Mouse (Mus musculus): Measurements from ENCODE around the gene Wdr45b. TPM values are rescaled to one million over a fixed set of nuclear protein-coding genes. Genes with fewer than 3 reads are reported as not detected.
"Not testable (repeated sequence)": the region's sequence is repeated elsewhere in the genome, so short reads cannot be mapped to it uniquely, and the experiment has no call there.

The Wdr45b gene
- polyA plus RNA-seq, 1 experiment, result 21.6 TPM

DNA sequence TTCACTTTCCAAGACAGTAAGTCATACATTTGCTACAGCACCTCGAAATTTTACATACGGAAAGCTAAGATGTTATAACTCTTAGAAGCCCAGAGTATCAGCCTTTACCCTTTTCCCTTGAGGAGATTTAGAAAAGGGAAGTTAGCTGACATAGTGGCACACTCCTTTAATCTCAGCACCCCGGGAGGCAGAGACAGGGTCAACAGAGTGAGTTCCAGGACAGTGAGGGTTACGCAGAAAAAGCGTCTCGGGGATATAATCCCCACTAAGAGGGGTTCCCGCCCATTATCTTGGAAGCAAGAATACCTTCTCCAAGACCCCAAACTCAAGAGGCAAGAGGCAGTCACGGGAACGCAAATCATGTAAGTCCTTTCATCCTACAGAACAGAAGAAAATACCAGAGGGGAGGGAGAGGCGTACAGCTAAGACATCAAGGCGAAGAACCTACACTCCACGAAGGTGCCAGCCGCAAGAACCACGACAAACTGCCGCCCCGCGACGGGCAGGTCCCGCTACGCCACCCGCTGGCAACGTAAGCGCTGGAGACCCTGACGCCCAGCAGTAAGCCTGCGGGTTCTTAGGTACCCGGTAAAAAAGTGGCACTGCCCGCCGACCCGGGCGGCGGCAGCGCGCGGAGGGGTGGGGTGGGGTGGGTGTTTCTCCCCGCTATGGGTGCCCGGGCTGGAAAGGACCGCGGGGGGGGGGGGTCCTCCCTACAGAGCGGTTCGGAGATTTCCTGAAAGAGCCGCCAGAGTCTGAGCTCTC, 737 bp downstream of the Wdr45b start:
- H3K4me1 ChIP-seq (ENCODE audit: control insufficient read depth, insufficient read depth, insufficient read length), result peaks cover 7% of the 10 kb centered on the region
- peak overlapping the region; percentile 77 for H3K27ac ChIP-seq (ENCODE audit: insufficient read depth, low read length)
- no peaks in the 10 kb centered on the region for H3K27me3 ChIP-seq (ENCODE audit: control insufficient read depth, insufficient read depth, low read length)
- under 1% methylated on average over 34 of the region's 41 CpGs for WGBS
- peaks cover 3% of the 10 kb centered on the region; the same call in 1 of the 2 replicates for H3K36me3 ChIP-seq (ENCODE audit: control insufficient read depth, insufficient read depth, low read length)
- peak overlapping the region; percentile 78 for H3K4me3 ChIP-seq (ENCODE audit: extremely low read depth, insufficient read depth, insufficient read length)
- TF ChIP-seq POLR2A (IDR thresholded peaks at IDR 0.05; ENCODE audit: low read depth, low read length), result no peak
- no peak for TF ChIP-seq CTCF (IDR thresholded peaks at IDR 0.05; ENCODE audit: extremely low read depth, insufficient read depth, insufficient read length, insufficient replicate concordance)
- DNase-seq (ENCODE audit: low read depth in 1 of 2, low spot score in 2 of 2), result peak; percentile 18 to 21

DNA sequence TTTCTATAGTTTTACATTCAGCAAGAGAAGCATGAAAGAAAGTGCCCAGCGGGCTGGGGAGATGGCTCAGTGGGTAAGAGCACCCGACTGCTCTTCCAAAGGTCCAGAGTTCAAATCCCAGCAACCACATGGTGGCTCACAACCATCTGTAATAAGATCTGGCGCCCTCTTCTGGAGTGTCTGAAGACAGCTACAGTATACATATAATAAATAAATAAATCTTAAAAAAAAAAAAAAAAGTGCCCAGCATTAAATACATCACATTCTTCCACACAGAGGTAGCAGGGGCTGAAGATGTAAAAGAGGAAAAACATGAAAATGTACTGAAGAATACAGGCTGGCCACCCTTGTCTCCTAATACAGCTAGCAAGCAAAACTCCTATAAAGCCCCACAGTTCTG, 5.5 kb downstream of the Wdr45b start:
- H3K4me1 ChIP-seq (ENCODE audit: control insufficient read depth, insufficient read depth, insufficient read length); H3K27me3 ChIP-seq (ENCODE audit: control insufficient read depth, insufficient read depth, low read length); H3K27ac ChIP-seq (ENCODE audit: insufficient read depth, low read length); H3K4me3 ChIP-seq (ENCODE audit: extremely low read depth, insufficient read depth, insufficient read length); DNase-seq (ENCODE audit: low read depth in 1 of 2, low spot score in 2 of 2); H3K36me3 ChIP-seq (ENCODE audit: control insufficient read depth, insufficient read depth, low read length): not testable (repeated sequence)
- WGBS, result 86% methylated on average over 3 of the region's 3 CpGs

DNA sequence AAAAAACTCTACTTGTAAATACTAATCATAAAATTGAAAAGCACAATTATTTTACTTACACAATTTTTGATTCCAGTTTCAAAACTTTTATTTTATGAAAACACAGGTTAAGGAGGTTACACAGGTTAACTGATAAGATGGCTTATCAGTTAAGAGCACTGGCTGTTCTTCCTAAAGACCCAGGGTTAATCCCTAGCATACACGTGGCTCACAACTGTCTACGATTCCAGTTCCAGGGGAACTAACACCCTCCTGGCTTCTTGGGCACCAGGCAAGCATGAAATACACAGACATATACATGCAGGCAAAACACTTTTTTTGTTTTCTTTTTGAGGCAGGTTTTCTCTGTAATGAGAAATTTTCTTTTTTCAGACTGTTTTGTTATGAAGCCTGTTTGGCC, 6.1 kb downstream of the Wdr45b start:
- H3K27me3 ChIP-seq (ENCODE audit: control insufficient read depth, insufficient read depth, low read length), result no peaks in the 10 kb centered on the region
- TF ChIP-seq CTCF (IDR thresholded peaks at IDR 0.05; ENCODE audit: extremely low read depth, insufficient read depth, insufficient read length, insufficient replicate concordance), result no peak
- no peak for DNase-seq (ENCODE audit: low read depth in 1 of 2, low spot score in 2 of 2)
- WGBS, result 90% methylated on average over 2 of the region's 2 CpGs
- H3K4me3 ChIP-seq (ENCODE audit: extremely low read depth, insufficient read depth, insufficient read length), result no peak overlapping the region
- H3K27ac ChIP-seq (ENCODE audit: insufficient read depth, low read length), result no peak overlapping the region
- peaks cover 5% of the 10 kb centered on the region; the same call in 1 of the 2 replicates for H3K36me3 ChIP-seq (ENCODE audit: control insufficient read depth, insufficient read depth, low read length)
- H3K4me1 ChIP-seq (ENCODE audit: control insufficient read depth, insufficient read depth, insufficient read length), result peaks cover 2% of the 10 kb centered on the region; the same call in 1 of the 2 replicates

DNA sequence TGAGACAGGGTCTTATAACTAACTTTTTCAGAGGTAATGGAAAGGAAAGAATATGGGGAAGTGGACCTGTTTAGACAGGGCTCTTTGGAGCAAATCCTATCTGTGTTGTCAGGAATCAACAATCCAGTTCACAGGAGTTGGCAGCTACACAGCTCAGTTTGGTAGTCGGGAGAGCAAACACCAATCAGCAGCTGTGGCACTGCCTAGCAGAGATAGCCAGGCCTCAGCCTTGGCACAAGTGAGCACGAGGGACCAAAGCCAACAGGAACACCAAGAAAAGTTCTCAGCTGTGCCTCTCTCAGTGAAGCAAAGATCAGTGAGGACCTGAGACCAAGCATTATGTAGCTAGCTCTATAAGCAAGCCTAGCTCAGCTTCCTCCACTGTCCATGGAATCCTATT, 7.2 kb downstream of the Wdr45b start:
- no peak for DNase-seq (ENCODE audit: low read depth in 1 of 2, low spot score in 2 of 2)
- Histone ChIP-seq H3K4me1 (ENCODE audit: control insufficient read depth, insufficient read depth, insufficient read length) (no peaks in the 10 kb centered on the region), H3K36me3 (ENCODE audit: control insufficient read depth, insufficient read depth, low read length) (peaks cover 5% of the 10 kb centered on the region; the same call in 1 of the 2 replicates), H3K27me3 (ENCODE audit: control insufficient read depth, insufficient read depth, low read length) (no peaks in the 10 kb centered on the region), H3K27ac (ENCODE audit: insufficient read depth, low read length) (no peak overlapping the region), H3K4me3 (ENCODE audit: extremely low read depth, insufficient read depth, insufficient read length) (no peak overlapping the region)
- TF ChIP-seq CTCF (IDR thresholded peaks at IDR 0.05; ENCODE audit: extremely low read depth, insufficient read depth, insufficient read length, insufficient replicate concordance), result no peak
- TF ChIP-seq POLR2A (IDR thresholded peaks at IDR 0.05; ENCODE audit: low read depth, low read length), result no peak
- WGBS, result 80% methylated on average over 2 of the region's 2 CpGs

DNA sequence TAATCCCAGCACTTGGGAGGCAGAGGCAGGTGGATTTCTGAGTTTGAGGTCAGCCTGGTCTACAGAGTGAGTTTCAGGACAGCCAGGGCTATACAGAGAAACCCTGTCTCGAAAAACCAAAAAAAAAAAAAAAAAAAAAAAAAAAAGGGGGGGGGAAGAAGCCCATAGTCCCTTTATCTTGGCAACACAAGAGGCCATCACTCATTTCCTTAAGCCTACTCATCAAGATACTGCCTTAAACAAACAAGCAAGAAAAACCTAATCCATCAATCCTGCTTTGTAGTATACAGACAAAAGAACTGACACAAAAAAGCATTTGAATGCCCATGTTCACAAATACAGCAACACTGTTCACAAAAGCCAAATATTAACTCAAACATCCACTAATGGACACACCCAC, 11.8 kb downstream of the Wdr45b start:
- 47% methylated on average over 1 of the region's 1 CpGs for WGBS
- H3K27ac ChIP-seq (ENCODE audit: insufficient read depth, low read length); H3K4me1 ChIP-seq (ENCODE audit: control insufficient read depth, insufficient read depth, insufficient read length); DNase-seq (ENCODE audit: low read depth in 1 of 2, low spot score in 2 of 2); H3K4me3 ChIP-seq (ENCODE audit: extremely low read depth, insufficient read depth, insufficient read length); H3K36me3 ChIP-seq (ENCODE audit: control insufficient read depth, insufficient read depth, low read length); H3K27me3 ChIP-seq (ENCODE audit: control insufficient read depth, insufficient read depth, low read length): not testable (repeated sequence)

DNA sequence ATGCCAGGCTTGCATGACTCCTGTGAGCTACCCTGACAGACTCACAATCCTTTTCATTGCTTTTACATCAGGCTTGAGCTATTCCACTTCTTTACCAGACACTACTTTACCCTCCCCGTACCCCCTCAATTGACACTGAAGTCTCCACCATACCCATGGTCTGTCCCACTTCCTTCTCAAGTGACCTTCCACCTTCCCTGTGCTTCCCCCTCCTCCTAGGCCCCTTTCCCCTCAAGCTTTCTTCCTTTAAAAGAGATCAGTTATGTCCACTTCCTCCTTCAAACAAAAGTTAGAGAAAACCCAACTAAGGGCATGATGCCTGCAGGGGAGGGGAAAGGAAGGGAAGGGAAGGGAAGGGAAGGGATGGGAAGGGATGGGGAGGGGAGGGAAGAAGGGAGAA, 14.0 kb downstream of the Wdr45b start:
- Histone ChIP-seq H3K27me3 (ENCODE audit: control insufficient read depth, insufficient read depth, low read length) (no peaks in the 10 kb centered on the region), H3K27ac (ENCODE audit: insufficient read depth, low read length) (no peak overlapping the region), H3K4me3 (ENCODE audit: extremely low read depth, insufficient read depth, insufficient read length) (no peak overlapping the region), H3K36me3 (ENCODE audit: control insufficient read depth, insufficient read depth, low read length) (peaks cover 18% of the 10 kb centered on the region), H3K4me1 (ENCODE audit: control insufficient read depth, insufficient read depth, insufficient read length) (no peaks in the 10 kb centered on the region)
- 54% methylated on average over 1 of the region's 1 CpGs for WGBS
- DNase-seq (ENCODE audit: low read depth in 1 of 2, low spot score in 2 of 2), result no peak
- TF ChIP-seq CTCF (IDR thresholded peaks at IDR 0.05; ENCODE audit: extremely low read depth, insufficient read depth, insufficient read length, insufficient replicate concordance) (no peak), POLR2A (IDR thresholded peaks at IDR 0.05; ENCODE audit: low read depth, low read length) (no peak)

DNA sequence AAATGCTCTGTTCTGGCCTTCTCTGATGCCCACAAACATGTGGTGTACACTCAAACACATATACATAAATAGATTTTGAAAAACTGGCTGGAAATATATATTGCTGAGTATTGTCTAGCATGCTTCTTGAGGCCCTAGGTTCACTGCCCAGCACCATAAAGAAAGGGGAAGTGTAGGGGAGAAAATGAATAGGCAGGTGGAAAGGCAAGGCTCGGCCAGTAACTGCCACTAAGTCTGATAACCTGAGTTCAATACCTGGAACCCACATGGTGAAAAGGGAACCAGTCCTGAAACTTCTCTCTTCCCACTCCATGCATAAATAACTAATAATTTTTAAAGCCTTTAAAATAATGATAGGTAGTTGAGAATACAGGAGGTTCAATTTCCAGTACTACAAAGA, 14.6 kb downstream of the Wdr45b start:
- Histone ChIP-seq H3K4me1 (ENCODE audit: control insufficient read depth, insufficient read depth, insufficient read length) (no peaks in the 10 kb centered on the region), H3K27ac (ENCODE audit: insufficient read depth, low read length) (no peak overlapping the region), H3K27me3 (ENCODE audit: control insufficient read depth, insufficient read depth, low read length) (no peaks in the 10 kb centered on the region), H3K36me3 (ENCODE audit: control insufficient read depth, insufficient read depth, low read length) (peaks cover 20% of the 10 kb centered on the region), H3K4me3 (ENCODE audit: extremely low read depth, insufficient read depth, insufficient read length) (no peak overlapping the region)
- DNase-seq (ENCODE audit: low read depth in 1 of 2, low spot score in 2 of 2), result no peak
- WGBS, result 41% methylated on average over 1 of the region's 1 CpGs
- TF ChIP-seq POLR2A (IDR thresholded peaks at IDR 0.05; ENCODE audit: low read depth, low read length), result no peak
- TF ChIP-seq CTCF (IDR thresholded peaks at IDR 0.05; ENCODE audit: extremely low read depth, insufficient read depth, insufficient read length, insufficient replicate concordance), result no peak

All from spleen, adult 2 months (tissue).